Mouse (Mus musculus) brain, embryonic 14.5 days (tissue): ENCODE results near the gene Kansl2. TPM values are rescaled to one million over a fixed set of nuclear protein-coding genes. Genes with fewer than 3 reads are reported as not detected.
A peak's percentile ranks its signal among the peaks of the same experiment; 100 is the strongest.

Experiments used
- DNase-seq: peaks from one replicate; pipeline ENCODE4 v3.0.0-alpha.2; 2011; ENCODE audit warnings: low read depth
- CTCF ChIP-seq: fragments of 200-500 bp; IDR thresholded peaks from 2 replicates; pipeline ENCODE4 v1.5.1; 2012; ENCODE audit warnings: inconsistent platforms, mild to moderate bottlenecking, moderate library complexity, borderline replicate concordance; ENCODE audit not compliant: insufficient read depth, insufficient read length; ENCODE audit errors: extremely low read depth
- POLR2A ChIP-seq: fragments of 200-500 bp; IDR thresholded peaks from 2 replicates; pipeline ENCODE4 v1.6.1; 2012; ENCODE audit warnings: mild to moderate bottlenecking, inconsistent platforms, borderline replicate concordance; ENCODE audit not compliant: poor library complexity, insufficient read depth, insufficient read length, severe bottlenecking; ENCODE audit errors: extremely low read depth
- polyA plus RNA-seq: library from polyadenylated mRNA; depleted of rRNA; stranded (reverse); fragments of >200 nt; gene quantifications from 2 replicates; pipeline ENCODE4 v1.2.3, GENCODE M21; 2012; rRNA removed

The Kansl2 gene
- polyA plus RNA-seq, 1 experiment: 106 TPM

- TF ChIP-seq POLR2A (no peak), CTCF (no peak)
- DNase-seq: no peak
These were observed 49.9 kb downstream of the Kansl2 start for GRCm38 (mm10) chr15:98483907-98484886.

- no peak for DNase-seq
- TF ChIP-seq POLR2A (no peak), CTCF (no peak)
These were observed 51.4 kb downstream of the Kansl2 start, which contains the start of gene Lalba for GRCm38 (mm10) chr15:98482701-98483100. Gene Lalba (minus strand): TSS chr15:98482721.

- no peak for DNase-seq
- no peak for TF ChIP-seq POLR2A
- TF ChIP-seq CTCF: no peak
These were observed 54.4 kb downstream of the Kansl2 start for GRCm38 (mm10) chr15:98479568-98480102.

- no peak for DNase-seq
- TF ChIP-seq POLR2A (no peak), CTCF (no peak)
These were observed 57.8 kb downstream of the Kansl2 start for GRCm38 (mm10) chr15:98476281-98476680.

GRCm38 (mm10) chr15:98475382-98475781 lies 58.7 kb downstream of the Kansl2 start:
- DNase-seq: no peak
- peak; percentile 49; the same call in 1 of the 2 replicates for TF ChIP-seq CTCF
- no peak for TF ChIP-seq POLR2A

GRCm38 (mm10) chr15:98474958-98475357 lies 59.1 kb downstream of the Kansl2 start:
- no peak for DNase-seq
- TF ChIP-seq CTCF (no peak), POLR2A (no peak)

GRCm38 (mm10) chr15:98471539-98471938 lies 62.5 kb downstream of the Kansl2 start:
- DNase-seq: no peak
- TF ChIP-seq CTCF: no peak
- no peak for TF ChIP-seq POLR2A

GRCm38 (mm10) chr15:98469596-98469995 lies 64.5 kb downstream of the Kansl2 start, which contains the start of gene OR5BS1P:
Gene OR5BS1P (plus strand): TSS chr15:98469896.
- no peak for TF ChIP-seq CTCF
- no peak for TF ChIP-seq POLR2A
- DNase-seq: no peak

Other genes starting within 250 kb of the Kansl2 start
- 7.7 and 13.9 TPM in 2 replicates for gene Zfp641, start 238.1 kb downstream of the Kansl2 start, polyA plus RNA-seq
- not detected in 2 replicates for gene Olfr285, start 216.9 kb downstream of the Kansl2 start, polyA plus RNA-seq
- gene Olfr284, start 193.3 kb downstream of the Kansl2 start, polyA plus RNA-seq: not detected in 2 replicates
- gene Olfr283, start 153.3 kb downstream of the Kansl2 start, polyA plus RNA-seq: not detected in 2 replicates
- gene Olfr282, start 103.0 kb downstream of the Kansl2 start, polyA plus RNA-seq: not detected in 2 replicates
- gene Olfr281, start 81.7 kb downstream of the Kansl2 start, polyA plus RNA-seq: not detected in 2 replicates
- gene OR5BS1P, start 64.4 kb downstream of the Kansl2 start, polyA plus RNA-seq: not detected in 2 replicates
- gene Lalba, start 51.5 kb downstream of the Kansl2 start, polyA plus RNA-seq: not detected in 2 replicates
- not detected in 2 replicates for gene Olfr279, start 41.9 kb downstream of the Kansl2 start, polyA plus RNA-seq
- 25.5 and 29.5 TPM in 2 replicates for gene Ccnt1, start 36.7 kb upstream of the Kansl2 start, polyA plus RNA-seq
- not detected in 2 replicates for gene 4930415O20Rik, start 36.7 kb upstream of the Kansl2 start, polyA plus RNA-seq
- 38.3 and 50.2 TPM in 2 replicates for gene Adcy6, start 75.8 kb upstream of the Kansl2 start, polyA plus RNA-seq
- gene Cacnb3, start 96.6 kb upstream of the Kansl2 start, polyA plus RNA-seq: 287 and 323 TPM in 2 replicates
- gene Ddx23, start 128.6 kb upstream of the Kansl2 start, polyA plus RNA-seq: 38.9 and 55.6 TPM in 2 replicates
- gene Rnd1, start 143.2 kb upstream of the Kansl2 start, polyA plus RNA-seq: 13.7 and 14.0 TPM in 2 replicates
- 1.7 and 3.2 TPM in 2 replicates for gene Ccdc65, start 173.9 kb upstream of the Kansl2 start, polyA plus RNA-seq
- gene Fkbp11, start 193.9 kb upstream of the Kansl2 start, polyA plus RNA-seq: 4.7 and 5.9 TPM in 2 replicates
- gene Arf3, start 228.9 kb upstream of the Kansl2 start, polyA plus RNA-seq: 119 and 156 TPM in 2 replicates
- gene Wnt10b, start 243.9 kb upstream of the Kansl2 start, polyA plus RNA-seq: 0.95 and 2.4 TPM in 2 replicates